Mouse (Mus musculus): ENCODE results near the gene Krtcap3. TPM values are rescaled to one million over a fixed set of nuclear protein-coding genes. Genes with fewer than 3 reads are reported as not detected.
"Not testable (repeated sequence)": the region's sequence is repeated elsewhere in the genome, so short reads cannot be mapped to it uniquely, and the experiment has no call there.

The Krtcap3 gene
- 1 to 10 TPM; 1.3 to 2.4 TPM for total RNA-seq (2021)

DNA sequence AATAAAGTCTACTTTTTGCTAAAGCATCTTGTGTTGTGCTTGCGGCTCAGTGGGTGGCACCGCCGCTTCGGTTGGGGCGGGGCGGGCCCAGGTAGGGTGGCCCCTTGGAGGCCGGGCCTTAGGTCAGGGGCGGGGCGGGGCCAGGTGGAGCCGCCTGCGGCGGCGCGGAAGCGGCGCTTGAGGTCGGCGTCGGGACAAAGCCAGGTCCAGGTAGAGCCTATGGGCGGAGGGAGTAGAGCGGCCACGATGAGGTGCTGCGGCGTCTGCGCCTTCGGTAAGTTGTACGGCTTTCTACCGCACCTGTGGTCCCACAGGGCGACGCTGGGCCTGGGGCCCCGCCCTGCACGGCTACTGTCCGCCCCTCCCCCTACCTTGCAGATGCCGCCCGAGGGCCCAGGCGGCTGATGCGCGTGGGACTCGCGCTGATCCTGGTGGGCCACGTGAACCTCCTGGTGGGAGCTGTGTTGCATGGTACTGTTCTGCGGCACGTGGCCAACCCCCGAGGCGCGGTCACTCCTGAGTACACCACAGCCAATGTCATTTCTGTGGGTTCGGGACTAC lies at the start of gene Krtcap3:
Gene Krtcap3, plus strand, starts transcription at position 151 of the 561 bp plus-strand sequence.
- DNase-seq (ENCODE audit: low spot score in 2 of 2), result no peak
- intact Hi-C loops (cut with DNase I), result no loop called here

- peak; percentile 97 to 100 for DNase-seq (ENCODE audit: low spot score in 2 of 2)
- intact Hi-C loops (cut with DNase I), result loop anchor here (1.0 kb wide), 1 partner anchor 9 kb away; the partner anchor contains the start of genes Eif2b4 and Snx17
Measured at GRCm38 (mm10) chr5:31201742-31202590, 49.5 kb upstream of the Krtcap3 start, which contains the start of gene Zfp513. Zfp513 (minus strand) TSS chr5:31202303.

DNA sequence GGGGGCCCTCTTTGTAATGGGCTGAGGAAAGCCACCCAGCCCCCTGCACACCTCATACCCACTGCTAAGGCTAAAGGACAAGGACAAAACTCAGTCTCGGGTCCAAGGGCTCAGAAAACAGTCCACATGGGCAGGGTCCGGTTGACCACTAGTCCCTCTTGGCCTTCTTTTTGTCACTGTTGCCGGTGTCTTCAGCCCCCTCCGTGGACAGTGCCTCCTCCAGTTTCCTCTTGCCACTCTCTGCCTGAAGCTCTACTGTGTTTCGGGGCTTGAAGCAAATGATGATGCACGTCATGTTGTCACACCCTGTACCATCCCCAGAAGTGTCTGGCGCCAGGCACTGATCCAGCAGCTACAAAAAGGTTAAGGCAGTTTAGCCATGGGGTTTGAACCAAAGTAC lies 48.6 kb upstream of the Krtcap3 start:
- intact Hi-C loops (cut with DNase I), result no loop called here
- no peak for DNase-seq (ENCODE audit: low spot score in 2 of 2)

DNA sequence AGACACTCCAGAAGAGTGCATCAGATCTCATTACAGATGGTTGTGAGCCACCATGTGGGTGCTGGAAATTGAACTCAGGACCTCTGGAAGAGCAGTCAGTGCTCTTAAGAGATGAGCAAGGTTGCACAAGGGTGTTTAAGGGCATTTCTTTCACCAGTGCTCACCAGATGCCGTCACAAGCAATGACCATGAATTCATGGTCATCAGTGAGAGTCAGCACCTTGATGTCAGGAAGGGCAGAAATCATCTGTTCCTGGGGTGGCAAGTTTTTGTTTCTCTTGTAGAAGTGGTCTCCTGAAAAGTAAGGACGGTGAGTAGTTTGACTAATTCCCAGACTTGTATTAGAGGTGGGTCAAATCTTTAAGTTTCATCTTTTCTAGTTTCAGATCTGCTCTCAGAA lies 47.6 kb upstream of the Krtcap3 start:
- intact Hi-C loops (cut with DNase I), result no loop called here
- no peak for DNase-seq (ENCODE audit: low spot score in 2 of 2)

DNA sequence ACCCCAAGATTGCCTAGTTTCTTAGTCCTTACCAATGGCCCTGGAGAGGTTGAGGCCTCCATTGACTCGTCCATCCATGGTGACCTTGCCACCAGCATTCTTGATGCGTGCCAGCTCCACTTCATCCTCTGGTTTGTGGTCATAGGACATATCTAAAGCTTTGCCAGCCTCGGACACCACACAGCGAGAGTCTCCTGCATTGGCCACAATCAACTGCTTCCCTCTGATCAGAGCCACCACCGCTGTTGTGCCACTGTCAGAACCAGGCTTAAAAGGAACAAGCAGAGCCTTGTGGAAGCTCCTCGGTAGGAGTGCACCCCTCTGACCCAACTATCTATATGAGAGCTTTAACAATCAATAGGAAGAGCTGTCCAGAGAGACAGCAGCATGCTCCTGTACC lies 47.1 kb upstream of the Krtcap3 start:
- no peak for DNase-seq (ENCODE audit: low spot score in 2 of 2)
- intact Hi-C loops (cut with DNase I), result no loop called here

DNA sequence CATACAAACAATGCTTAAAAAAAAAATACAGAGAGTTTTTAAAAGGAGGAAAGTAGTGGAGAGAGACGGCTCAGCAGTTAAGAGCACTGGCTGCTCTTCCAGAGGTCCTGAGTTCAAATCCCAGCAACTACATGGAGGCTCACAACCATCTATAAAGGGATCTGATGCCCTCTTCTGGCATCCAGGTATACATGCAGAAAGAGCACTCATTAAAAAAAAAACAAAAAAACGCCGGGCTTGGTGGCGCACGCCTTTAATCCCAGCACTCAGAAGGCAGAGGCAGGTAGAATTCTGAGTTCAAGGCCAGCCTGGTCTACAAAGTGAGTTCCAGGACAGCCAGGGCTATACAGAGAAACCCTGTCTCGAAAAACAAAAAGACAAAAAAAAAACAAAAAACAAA lies 34.9 kb upstream of the Krtcap3 start:
- intact Hi-C loops (cut with DNase I); DNase-seq (ENCODE audit: low spot score in 2 of 2): not testable (repeated sequence)

DNA sequence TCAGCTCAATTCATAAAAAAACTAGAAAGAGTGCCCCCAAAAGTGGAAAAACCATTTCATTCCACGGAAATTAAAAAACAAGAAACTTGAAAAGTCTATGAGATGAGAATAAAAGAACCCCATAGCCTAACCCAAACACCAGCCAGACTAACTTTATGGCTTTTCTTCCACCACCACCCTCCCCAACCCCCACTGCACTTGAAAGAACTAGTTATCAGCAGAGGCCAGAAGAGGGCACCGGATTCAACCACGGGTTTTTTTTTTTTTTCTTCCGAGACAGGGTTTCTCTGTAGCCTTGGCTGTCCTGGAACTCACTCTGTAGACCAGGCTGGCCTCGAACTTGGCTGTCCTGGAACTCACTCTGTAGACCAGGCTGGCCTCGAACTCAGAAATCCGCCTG lies 33.2 kb upstream of the Krtcap3 start:
- intact Hi-C loops (cut with DNase I), result no loop called here
- no peak for DNase-seq (ENCODE audit: low spot score in 2 of 2)

DNA sequence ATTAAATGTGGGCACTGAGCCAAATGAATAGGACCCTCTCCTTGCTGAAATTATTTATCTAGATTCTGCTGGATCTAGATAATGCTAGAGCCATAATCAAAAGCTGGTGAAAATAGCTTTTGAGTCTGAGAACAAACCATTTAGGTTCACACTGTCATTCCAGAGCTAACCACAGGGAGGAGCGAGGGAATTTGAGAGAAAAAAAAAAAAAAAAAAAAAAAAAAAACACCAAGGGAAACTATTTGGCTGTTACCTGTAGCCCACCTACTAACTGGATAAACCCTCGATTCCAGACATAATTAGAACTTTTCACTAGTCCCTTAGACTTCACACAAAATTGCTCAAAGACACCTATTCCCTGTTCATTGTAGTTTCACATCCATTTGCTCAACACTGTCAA lies 32.4 kb upstream of the Krtcap3 start:
- intact Hi-C loops (cut with DNase I), result no loop called here
- no peak for DNase-seq (ENCODE audit: low spot score in 2 of 2)

GRCm38 (mm10) chr5:31219474-31219873 lies 32.0 kb upstream of the Krtcap3 start:
- intact Hi-C loops (cut with DNase I), result no loop called here

GRCm38 (mm10) chr5:31219911-31220447 lies 31.5 kb upstream of the Krtcap3 start:
- intact Hi-C loops (cut with DNase I), result loop anchor here (2.0 to 5.0 kb wide), 3 partner anchors 71 to 232 kb away; partner anchors contain the start of genes Ift172 and Zfp512
- DNase-seq (ENCODE audit: low spot score in 2 of 2), result peak; percentile 55 to 57

More at GRCm38 (mm10) chr5:31219474-31219873, 32.0 kb upstream of the Krtcap3 start:
- no peak for DNase-seq (ENCODE audit: low spot score in 2 of 2)

DNA sequence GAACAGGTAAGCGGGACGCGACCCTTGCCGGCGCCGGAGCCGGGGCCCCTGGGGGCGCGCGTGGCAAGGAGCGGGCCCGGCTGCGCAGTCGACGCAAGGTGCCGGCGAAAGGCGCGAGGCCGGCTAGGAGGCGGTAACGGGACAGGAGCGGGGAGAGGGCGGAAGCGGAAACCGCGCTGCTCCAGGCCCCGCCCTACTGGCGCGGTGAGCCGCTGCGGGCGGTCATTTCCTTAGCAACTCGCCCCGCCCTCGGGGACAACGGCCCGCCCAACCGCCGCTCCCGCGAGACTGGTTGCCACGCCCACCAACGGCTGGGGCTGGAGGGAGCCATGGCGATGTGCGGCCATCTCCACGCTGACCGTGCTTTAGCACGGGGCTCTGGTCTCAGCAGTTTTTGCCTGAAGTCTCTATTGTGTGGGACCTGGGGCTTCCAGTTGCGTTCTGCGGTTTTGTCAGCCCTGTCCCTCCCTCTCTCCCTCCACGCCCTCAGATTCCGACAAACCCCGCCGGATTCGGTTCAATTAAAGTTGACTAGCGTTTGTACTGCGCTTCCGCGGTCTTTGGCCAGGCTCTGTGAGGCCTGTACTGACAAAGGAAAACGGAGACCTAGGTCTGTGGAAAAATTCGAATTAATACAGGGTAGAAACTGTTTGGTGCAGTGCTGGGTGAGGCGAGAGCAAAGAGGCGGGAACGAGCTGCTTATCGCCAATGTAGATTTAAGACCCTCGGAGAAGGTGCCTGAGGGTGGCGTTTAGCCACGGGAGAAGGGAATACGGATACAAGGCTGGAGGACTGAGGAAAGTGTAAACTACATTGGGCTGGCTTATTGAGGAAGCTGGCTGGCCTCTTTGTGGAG lies 30.8 kb upstream of the Krtcap3 start, which contains the start of gene Ppm1g:
Gene Ppm1g, minus strand, starts transcription at position 240 of the 856 bp plus-strand sequence.
- intact Hi-C loops (cut with DNase I), result loop anchor here (1.0 to 5.0 kb wide), 4 partner anchors 20 to 232 kb away; partner anchors contain the start of genes Ift172, Nrbp1 and Zfp512
- DNase-seq (ENCODE audit: low spot score in 2 of 2), result peak; percentile 96

DNA sequence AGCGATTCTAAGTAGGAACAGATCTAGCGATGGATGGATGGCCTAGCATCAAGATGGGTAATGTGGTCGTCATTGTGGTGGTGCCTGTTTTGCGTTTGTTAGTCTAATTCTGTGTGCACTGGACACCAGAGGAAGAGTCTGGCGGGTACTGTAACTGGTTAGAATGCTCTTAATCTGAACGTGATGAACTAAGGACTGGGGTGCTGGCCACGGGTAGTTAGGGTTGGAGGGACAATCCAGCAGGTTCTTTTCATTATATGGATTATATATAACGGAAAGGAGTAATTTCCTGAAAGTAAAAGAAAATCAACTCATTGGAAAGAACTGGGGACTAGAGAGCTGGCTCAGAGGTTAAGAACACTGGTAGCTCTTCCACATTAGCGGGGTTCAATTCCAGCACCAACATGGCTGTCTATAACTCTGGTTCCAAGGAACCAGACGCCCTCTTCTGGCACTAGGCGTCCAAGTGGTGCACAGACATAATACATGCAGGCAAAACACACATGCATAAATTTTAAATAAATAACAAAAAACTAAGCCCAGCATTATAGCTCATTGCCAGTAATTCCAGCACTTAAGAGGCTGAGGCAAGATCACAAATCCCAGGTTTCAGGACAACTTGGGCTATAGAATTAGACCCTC lies 30.1 kb upstream of the Krtcap3 start:
- intact Hi-C loops (cut with DNase I), result loop anchor here (1.0 to 5.0 kb wide), 4 partner anchors 19 to 231 kb away; partner anchors contain the start of genes Ift172, Nrbp1 and Zfp512
- peak; percentile 23 to 47 for DNase-seq (ENCODE audit: low spot score in 2 of 2)

DNA sequence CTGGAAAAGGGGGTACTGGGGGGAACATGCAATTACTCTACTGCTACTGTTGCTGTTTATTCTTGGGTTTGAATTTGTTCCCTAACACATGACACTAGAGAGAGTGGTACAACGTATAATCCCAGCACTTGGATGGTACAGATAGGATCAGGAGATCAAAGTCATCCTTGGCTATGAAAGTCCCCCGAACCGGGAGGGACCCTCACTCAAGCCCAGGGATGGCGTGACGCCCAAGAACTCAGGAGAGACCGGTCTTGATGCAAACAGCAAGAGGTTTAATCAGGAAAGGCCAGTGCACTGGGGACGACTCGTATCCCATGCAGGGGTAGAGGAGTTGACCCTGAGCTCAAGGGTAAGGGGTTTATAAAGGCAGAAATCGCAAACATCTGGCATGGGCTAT lies 28.8 kb upstream of the Krtcap3 start:
- intact Hi-C loops (cut with DNase I), result loop anchor here (5.0 kb wide), 1 partner anchor 230 kb away; the partner anchor contains the start of gene Zfp512
- no peak for DNase-seq (ENCODE audit: low spot score in 2 of 2)

DNA sequence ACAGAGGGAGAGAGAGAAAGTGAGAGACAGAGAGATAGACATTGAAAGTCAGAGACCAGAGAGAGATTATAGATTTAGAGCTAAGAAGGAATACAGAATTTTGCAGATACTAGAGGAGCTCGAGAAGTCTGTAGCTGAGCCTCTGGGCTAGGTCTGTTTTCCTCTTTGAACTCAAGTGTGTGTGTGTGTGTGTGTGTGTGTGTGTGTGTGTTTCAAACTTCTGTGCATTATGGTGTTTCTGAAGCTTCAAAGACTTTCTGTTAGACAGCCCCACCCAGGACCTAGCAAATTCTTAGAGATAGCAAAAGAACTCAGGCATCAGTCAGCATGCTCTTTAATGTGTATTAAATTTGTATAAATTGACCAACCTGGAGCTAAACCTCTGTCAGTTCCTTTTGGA lies 24.9 kb upstream of the Krtcap3 start:
- intact Hi-C loops (cut with DNase I), result no loop called here

DNA sequence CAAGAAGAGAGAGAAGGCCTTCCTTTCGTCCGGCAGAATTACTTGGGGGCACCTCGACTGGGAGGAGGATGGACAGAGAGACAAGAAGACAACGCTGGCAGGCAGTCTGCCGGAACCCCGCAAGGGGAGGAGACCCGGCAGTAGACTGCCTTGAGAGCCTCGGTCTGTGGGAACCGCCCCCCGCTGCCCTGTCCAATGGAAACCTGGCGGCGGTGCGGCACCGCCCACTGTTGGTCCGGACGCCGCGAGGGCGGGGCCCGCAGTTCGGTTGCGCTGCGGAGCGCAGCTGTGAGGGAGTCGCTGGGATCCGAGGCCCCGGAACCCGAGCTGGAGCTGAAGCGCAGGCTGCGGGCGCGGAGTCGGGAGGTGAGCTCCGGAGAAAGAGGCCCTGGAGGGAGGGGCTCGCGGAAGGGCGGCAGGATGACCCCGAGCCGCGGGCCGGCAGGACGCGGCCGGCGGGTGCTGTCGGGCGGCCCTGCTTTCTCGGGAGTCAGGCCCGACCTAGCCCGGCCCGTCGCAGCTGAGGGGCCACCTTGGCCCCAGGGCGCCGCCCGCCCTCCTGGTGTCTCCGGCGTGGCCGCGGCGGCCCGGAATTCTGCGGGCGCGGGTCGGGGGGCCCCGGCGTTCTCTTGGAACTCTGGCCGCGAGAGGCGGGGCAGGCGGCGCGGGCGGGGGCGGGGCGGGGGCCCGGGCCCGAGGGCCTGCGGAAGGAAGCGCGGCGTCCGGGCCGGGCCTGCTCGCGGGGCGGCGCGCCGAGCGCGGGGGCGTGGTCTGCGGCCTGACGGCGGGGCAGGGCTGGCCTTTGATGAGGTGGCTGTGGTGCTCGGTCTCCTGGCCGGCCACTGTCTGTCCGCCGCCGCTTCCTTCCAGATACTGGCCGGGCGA lies 10.6 kb upstream of the Krtcap3 start, which contains the start of the genes Nrbp1 and Gm9970:
Gene Nrbp1, plus strand, starts transcription at position 228 of the 885 bp plus-strand sequence.
Gene Gm9970, minus strand, starts transcription at position 596 of the 885 bp plus-strand sequence.
- intact Hi-C loops (cut with DNase I), result loop anchor here (1.0 kb wide), 1 partner anchor 20 kb away; no protein-coding TSS in a partner anchor
- DNase-seq (ENCODE audit: low spot score in 2 of 2), result peak; percentile 96 to 97

More for the DNA sequence above, 24.9 kb upstream of the Krtcap3 start:
- no peak for DNase-seq (ENCODE audit: low spot score in 2 of 2)

DNA sequence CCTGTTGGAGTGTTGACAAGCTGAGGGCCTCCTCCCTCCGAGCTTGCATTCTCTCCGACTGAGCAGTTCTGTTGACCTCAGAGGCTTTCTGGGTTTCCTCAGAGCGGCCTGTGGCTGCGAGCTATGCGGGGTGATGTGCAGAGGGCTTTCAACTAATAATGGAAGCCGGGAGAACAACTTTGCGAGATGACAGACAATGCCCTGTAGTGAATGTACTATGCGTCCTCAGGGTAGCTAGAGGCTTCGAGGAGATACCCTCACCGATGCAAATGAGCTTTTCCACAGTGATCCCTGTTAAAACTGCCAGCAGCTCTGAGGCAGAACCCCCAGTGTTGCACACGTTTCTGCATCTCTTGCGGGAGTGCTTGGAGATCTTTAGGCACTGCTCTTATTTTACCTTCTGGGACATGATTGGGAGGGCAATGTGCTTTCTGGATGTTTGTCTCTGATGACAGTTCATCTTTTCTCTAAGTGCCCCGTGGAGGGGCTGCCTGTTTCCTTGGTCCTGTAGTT lies 9.9 kb upstream of the Krtcap3 start:
- intact Hi-C loops (cut with DNase I), result no loop called here
- DNase-seq (ENCODE audit: low spot score in 2 of 2), result no peak

DNA sequence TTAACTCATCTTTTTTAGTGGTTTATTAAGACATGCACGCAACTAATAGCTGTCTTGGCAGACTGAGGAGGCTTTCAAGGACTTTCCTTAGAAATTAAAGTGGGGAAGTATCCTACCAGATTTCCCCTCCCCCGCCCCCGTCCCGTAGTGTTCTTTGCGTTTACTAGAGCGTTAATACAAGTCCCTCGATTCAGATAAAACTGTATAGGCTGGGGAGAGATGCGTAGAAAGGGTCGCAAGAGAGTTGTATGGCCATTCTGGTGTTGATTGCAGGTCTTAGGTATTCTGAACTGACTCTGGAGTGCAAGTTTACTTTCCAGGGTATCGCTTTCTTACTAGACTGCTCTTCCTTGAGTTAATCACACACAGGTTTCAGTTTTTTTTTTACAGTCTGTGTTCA lies 9.3 kb upstream of the Krtcap3 start:
- intact Hi-C loops (cut with DNase I), result no loop called here
- no peak for DNase-seq (ENCODE audit: low spot score in 2 of 2)
